Mouse (Mus musculus) gastrocnemius, adult 2 months (tissue): ENCODE data around the gene Cops3. TPM values are rescaled to one million over a fixed set of nuclear protein-coding genes. Genes with fewer than 3 reads are reported as not detected.
A peak's percentile ranks its signal among the peaks of the same experiment; 100 is the strongest.

Source experiments
- DNase-seq: peaks from one replicate; pipeline ENCODE4 v3.0.0; 2022
- H3K27ac ChIP-seq: fragments of 200-600 bp; 2 replicates; pipeline ENCODE4 v1.8.1; 2022; ENCODE audit warnings: mild to moderate bottlenecking
- H3K4me3 ChIP-seq: fragments of 200-600 bp; 2 replicates; pipeline ENCODE4 v1.8.1; 2022; ENCODE audit warnings: mild to moderate bottlenecking, moderate library complexity
- CTCF ChIP-seq: fragments of 200-600 bp; IDR thresholded peaks from 2 replicates; pipeline ENCODE4 v1.8.1; 2022; ENCODE audit warnings: antibody characterized with exemption, mild to moderate bottlenecking, moderate library complexity
- intact Hi-C: fragments of 180-260 bp; cut with DNase I; formaldehyde crosslinking; loops from one replicate; pipeline ENCODE4 v1.15.1; 2025
- long read RNA-seq, 2 experiments: library from polyadenylated mRNA; stranded (forward); transcript quantifications; one replicate each; pipeline ENCODE4 v2.0.0; 2021
- total RNA-seq, 2 experiments: library from RNA; stranded (reverse); gene quantifications; 2 replicates each; pipeline ENCODE4 v1.2.3; 2021

Cops3 gene
- 10 to 100 TPM; 84.8 to 89.9 TPM for total RNA-seq
- long read RNA-seq, experiment 1, transcript Cops3-201 (12 exons, 1,646 nt), result major isoform, 82 of 92 reads
- long read RNA-seq, experiment 1, partial matches to known transcripts, result 7 of 92 reads
- long read RNA-seq, experiment 1, other reads (novel, unspliced or antisense), result 3 of 92 reads
- long read RNA-seq, experiment 2, transcript Cops3-201 (12 exons, 1,646 nt), result major isoform, 75 of 85 reads
- long read RNA-seq, experiment 2, partial matches to known transcripts, result 4 of 85 reads
- long read RNA-seq, experiment 2, other reads (novel, unspliced or antisense), result 3 of 85 reads

DNA sequence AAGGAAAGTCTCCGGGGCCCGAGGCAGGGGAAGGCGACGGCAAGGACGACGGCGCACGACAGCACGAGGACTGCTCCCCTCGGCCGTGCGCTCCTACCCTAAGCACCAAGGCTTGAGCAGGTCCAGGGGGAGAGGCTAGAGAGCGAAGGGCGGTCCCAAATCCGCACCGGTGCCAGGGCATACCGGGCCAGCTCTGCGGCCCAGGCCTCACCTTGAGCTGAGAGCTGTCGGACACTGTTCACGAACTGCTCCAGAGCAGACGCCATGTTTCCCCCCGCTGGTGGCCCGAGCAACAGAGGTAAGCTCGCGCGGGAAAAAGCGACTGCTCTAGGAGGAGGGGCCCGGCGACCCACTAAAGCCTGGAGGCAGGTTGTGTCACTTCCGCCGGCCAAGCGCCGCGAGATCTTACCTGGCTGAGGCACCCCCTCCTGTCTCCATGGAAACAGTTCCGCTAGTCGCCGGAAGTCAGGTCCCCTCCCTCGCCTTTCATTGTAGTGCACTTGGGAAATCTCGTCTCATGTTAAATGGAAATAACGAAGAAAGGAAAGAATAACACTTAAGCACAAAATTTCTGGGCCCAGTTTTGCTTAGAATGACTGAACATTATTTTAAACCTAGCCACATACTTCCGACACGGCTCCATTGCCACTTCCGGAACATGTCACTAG, at the start of gene Cops3:
TSS of gene Cops3 (minus strand) at position 380 of the 668 bp plus-strand sequence.
- intact Hi-C loops, result no loop called here
- no peak for TF ChIP-seq CTCF
- H3K27ac ChIP-seq, result peak within 1 kb of the TSS; percentile 98
- peak; percentile 97 for DNase-seq
- H3K4me3 ChIP-seq, result peak within 1 kb of the TSS; percentile 81

DNA sequence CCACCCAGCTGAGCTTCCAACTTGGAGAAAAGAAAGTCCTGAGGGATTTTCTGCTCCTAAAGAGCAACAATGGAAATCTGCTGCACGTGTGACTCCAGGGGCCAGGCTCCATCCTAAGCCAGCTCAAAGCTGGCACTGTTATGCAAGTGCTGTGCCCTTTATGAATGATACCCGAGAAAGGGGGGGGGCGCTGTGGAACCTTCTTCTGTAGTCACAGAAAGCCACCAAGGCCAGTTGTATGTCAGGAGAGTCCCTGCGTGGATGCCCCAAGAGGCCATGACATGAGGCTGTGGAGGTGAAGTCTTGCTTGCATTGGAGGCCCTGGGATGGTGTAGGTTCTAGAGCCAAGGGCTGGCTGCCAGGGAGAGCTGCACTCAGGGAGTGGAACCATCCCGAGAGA, 48.5 kb upstream of the Cops3 start:
- peak overlapping the region; percentile 8; the same call in 1 of the 2 replicates for H3K27ac ChIP-seq
- no peak for DNase-seq
- no peak for TF ChIP-seq CTCF
- H3K4me3 ChIP-seq, result no peak overlapping the region
- intact Hi-C loops, result no loop called here

DNA sequence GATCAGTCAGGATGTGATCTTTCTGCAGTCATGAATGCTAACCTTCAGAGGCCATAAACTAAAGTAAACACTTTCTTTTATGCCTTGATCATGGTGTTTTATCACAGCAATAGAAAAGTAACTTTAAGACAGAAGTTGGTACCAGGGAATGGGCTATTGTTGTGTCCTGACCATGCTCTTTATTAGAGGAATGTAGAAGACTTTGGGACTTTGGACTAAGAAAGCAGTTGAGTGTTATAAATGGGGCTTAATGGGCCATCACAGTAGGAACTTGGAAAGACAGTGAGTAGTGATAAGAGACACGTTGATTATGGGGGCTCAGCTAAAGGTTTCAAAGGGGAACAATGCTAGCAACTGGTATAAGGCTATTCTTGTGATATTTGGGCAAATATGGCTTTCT, 47.3 kb upstream of the Cops3 start:
- intact Hi-C loops, result no loop called here

DNA sequence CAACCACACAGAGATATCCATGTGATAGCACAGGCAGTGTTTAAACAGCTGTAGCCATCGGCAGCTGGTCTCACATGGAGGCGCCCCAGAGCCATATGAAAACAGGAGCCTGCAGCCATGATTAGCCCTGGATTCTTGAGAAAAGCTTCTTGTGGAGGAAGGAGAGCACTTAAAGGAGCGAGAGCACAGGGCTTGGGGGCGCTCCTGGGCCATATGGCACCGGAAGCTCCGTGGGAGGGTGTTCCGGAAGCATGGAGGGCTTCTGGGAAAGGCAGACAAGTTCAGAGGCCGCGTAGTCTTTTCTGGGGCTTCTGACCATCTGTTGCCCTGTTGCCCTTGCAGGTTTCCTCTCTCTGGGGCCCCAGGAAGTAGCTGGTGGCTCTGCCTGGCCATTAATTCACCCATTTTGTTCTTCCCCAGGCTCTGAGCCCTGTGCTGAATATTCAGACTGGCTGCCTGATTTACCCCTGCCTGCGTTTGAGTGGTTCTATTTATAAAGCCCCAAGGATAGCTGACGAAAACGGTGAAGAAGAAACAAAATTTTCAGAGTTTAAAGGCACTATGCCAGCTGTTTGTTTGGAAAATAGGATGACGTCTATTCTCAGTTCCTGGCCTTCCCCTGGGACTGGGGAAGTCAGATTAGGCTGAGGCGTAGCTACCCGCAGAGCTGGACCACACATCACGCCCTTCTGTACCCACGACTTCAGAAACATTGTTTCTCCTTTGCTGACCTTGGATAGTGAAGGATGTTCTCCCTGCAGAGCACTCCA, 45.8 kb upstream of the Cops3 start:
- intact Hi-C loops, result no loop called here
- peak; percentile 12 for DNase-seq
- peak overlapping the region; percentile 19; the same call in 1 of the 2 replicates for H3K4me3 ChIP-seq

More for the DNA sequence above, 47.3 kb upstream of the Cops3 start:
- TF ChIP-seq CTCF, result no peak
- Histone ChIP-seq H3K27ac (no peak overlapping the region), H3K4me3 (no peak overlapping the region)
- DNase-seq, result no peak

DNA sequence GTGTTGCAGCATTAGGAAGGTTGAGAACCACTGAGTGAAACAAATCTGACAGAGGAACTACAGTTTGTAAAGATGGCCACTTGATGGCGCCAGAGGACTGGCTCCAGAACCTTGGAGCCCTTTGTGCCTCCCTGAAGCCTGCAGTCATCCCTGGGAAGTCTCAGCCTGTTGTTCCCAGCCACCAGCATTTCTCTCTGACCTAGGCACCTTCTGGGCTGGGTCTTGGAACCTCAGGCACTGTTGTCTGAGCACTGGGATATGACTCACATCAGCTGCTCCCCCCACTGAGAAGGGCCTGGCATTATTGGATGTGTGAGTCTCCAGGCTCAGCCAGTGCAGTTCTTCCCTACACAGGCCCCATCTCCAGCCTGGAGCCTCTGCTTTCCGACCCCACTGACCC, 40.4 kb upstream of the Cops3 start:
- intact Hi-C loops, result loop anchor here (1.0 to 2.0 kb wide), 3 partner anchors 85 to 196 kb away; partner anchors contain the start of gene Rasd1
- Histone ChIP-seq H3K4me3 (no peak overlapping the region), H3K27ac (no peak overlapping the region)
- peak; percentile 98 for TF ChIP-seq CTCF
- peak; percentile 80 for DNase-seq

More for the DNA sequence above, 45.8 kb upstream of the Cops3 start:
- H3K27ac ChIP-seq, result peak overlapping the region; percentile 79
- peak; percentile 40 for TF ChIP-seq CTCF

DNA sequence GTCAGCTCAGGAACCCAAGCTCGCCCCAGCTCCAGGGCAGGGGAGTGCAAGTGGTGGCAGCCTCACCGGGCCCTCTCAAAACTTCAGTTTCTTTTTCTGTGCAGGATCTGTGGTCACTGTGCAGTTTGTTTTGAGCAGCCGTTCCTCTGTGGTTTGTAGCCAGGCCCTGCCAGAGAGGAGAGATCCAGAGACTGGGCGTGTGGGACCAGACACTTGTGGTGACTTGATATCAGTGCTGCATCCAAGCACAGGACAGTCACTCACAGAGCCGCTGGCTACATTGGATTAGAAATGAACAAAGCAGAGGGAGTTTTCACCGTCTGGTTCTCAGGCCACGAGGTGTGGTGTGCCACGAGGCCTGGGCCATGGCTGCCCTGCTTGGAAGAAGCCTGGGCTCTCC, 32.5 kb upstream of the Cops3 start:
- intact Hi-C loops, result no loop called here
- no peak for DNase-seq
- Histone ChIP-seq H3K27ac (no peak overlapping the region), H3K4me3 (no peak overlapping the region)
- TF ChIP-seq CTCF, result no peak

DNA sequence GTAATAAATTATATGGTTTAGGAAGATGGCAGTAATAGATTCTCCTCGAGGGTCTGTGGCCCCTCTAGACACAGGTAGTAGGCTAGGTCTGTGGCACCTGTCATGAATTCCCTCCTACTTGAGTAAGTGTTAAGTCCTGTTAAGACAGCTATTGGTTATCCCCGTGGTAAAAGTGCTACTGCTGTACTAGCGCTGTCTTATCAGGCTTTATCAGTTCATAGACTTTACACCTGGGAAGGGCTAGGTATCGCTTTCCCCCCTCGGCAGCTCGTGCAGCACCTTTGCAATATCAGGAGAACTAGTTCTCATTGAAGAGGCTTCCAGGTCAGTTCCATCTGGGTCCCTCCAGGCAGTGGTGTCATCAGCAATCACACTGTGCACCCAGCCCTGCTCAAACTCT, 24.7 kb upstream of the Cops3 start:
- TF ChIP-seq CTCF, result no peak
- Histone ChIP-seq H3K4me3 (no peak overlapping the region), H3K27ac (no peak overlapping the region)
- intact Hi-C loops, result no loop called here
- no peak for DNase-seq

DNA sequence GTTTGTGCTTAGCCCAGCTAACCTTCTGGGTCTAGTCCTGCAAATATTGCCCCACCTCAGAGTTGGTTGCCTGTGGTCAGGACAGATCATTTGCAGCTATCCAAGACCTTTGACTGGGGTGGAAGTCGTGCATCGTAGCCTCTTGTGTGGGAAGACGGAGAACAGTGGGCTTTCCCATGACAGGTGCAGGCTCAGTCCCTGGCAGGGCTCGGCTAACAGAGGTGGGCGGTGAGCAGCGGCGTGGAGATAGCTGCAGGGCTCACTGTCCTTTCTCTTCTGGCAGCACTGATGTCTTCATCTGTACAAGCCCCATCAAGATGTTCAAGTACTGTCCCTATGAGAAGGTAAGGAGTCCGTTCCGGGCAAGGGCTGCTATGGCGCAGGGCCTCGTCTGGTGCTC, 20.8 kb upstream of the Cops3 start:
- intact Hi-C loops, result no loop called here

DNA sequence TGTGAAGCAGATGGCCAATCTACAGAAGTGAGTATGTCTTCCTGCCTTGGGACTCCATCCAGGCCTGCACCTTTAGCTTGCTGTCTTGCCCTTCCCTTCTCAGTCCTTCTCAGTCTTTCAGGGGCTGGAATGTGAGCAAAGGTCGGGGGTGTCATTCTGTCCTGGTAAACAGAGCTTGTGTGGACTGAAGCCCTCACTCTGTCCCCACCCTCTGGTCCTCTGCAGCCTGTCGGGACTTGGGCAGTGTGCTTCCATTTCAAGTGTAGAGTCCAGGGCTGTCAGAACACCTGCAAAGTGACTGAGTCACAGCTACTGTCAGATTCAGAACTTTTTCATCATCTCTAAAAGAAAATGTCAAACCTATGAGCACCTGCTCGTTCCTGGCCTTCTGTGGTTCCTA, 13.2 kb upstream of the Cops3 start:
- intact Hi-C loops, result no loop called here
- no peak for DNase-seq
- Histone ChIP-seq H3K4me3 (no peak overlapping the region), H3K27ac (no peak overlapping the region)
- TF ChIP-seq CTCF, result no peak

More for the DNA sequence above, 20.8 kb upstream of the Cops3 start:
- H3K4me3 ChIP-seq, result no peak overlapping the region
- no peak overlapping the region for H3K27ac ChIP-seq
- TF ChIP-seq CTCF, result no peak
- DNase-seq, result no peak

DNA sequence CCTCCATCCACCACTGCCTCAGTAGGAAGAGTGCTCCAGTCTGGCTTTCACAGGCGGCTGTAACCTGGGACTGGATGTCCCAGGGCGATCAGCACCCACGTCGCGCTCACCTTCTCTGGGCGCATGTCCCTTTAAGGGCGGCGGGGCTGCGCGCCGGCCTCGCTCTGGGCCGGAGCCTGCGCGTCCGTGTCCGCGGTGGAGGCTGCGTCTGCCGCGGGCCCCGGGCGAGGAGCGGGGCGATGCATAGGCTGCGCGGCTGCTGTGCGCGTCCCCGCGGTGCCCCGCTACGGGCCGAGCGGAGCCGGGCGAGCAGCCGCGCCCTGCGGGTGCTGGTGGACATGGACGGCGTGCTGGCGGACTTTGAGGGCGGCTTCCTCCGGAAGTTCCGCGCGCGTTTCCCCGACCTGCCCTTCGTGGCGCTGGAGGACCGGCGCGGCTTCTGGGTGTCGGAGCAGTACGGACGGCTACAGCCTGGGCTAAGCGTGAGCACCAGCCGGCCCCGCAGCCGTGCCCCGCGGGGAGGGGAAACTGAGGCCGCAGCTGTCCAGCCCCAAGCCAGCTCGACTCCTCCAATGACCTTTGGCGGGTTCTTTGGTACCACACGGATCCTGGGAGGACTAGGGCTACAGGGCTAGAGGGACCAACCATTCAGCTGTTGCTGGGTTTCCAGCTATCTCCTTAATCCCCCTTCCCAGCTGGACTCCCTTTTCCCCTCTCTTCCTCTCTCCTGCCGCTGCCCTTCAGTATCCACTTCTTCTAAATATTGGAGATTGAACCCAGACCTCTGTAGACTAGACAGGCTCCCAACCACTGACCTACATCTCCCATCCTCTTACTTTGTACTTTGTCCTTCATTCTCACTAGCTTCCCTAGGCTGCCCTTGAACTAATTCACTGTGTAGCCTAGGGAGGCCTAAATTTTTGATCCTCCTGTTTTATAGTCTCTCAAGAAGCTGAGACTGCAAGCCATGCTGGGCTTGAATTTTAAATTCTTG, 8.6 kb upstream of the Cops3 start:
- intact Hi-C loops, result no loop called here
- peak overlapping the region; percentile 88 for H3K4me3 ChIP-seq
- peak; percentile 90 for DNase-seq
- peak overlapping the region; percentile 95 for H3K27ac ChIP-seq
- peak; percentile 11; the same call in 1 of the 2 replicates for TF ChIP-seq CTCF

DNA sequence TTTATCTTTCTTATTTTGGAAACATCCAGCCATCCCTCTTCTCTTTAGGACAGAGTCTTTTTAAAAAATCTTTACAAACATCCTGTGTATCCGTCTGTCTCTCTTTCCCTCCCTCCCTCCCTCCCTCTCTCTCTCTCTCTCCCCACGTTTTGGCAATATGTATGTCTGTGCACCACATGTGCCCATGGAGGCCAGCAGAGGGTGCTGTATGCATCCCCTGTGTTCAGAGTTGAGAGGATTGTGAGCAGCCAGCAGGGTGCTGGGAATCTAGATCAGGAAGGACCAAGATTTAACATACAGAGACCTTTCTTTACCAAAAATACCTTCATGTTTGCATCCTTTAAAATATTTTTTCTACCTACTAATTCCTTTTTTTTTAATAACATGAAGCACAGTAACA, 7.5 kb upstream of the Cops3 start:
- DNase-seq, result peak; percentile 65
- intact Hi-C loops, result no loop called here
- peak overlapping the region; percentile 88 for H3K4me3 ChIP-seq
- TF ChIP-seq CTCF, result peak; percentile 66
- H3K27ac ChIP-seq, result peak overlapping the region; percentile 95; the same call in 1 of the 2 replicates

DNA sequence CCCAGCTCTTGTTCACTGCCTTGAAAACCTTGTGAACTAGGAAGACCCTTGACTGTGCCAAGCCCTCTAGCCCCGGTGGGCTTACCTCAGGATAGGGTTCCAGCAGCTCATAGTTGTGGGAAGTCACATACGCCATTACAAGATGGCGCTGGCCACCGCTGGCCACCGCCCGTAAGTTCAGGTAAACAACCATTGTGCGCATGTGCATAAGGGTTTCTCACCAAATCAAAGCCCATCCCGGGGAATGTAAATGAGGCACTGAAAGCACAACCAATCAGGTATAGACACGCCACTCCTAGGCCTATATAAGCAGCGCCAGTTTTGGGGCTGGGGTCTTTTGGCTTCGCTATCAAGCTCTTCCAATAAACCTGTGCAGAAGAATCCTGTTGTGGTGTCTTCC, 6.7 kb upstream of the Cops3 start:
- intact Hi-C loops, result no loop called here
- no peak for TF ChIP-seq CTCF
- Histone ChIP-seq H3K27ac (no peak overlapping the region), H3K4me3 (no peak overlapping the region)
- no peak for DNase-seq
